Mouse (Mus musculus) liver, postnatal 0 days (tissue): ENCODE results near the gene Rtca.
A peak's percentile ranks its signal among the peaks of the same experiment; 100 is the strongest.

ENCODE experiments used
- CTCF ChIP-seq: sonication (generic); IDR thresholded peaks from 2 replicates; pipeline ENCODE4 v1.5.1; 2016; ENCODE audit warnings: antibody characterized with exemption, low read depth
- EP300 ChIP-seq: IDR thresholded peaks from 2 replicates; pipeline ENCODE4 v1.6.1; 2016; ENCODE audit warnings: antibody characterized with exemption, low read depth, mild to moderate bottlenecking

DNA sequence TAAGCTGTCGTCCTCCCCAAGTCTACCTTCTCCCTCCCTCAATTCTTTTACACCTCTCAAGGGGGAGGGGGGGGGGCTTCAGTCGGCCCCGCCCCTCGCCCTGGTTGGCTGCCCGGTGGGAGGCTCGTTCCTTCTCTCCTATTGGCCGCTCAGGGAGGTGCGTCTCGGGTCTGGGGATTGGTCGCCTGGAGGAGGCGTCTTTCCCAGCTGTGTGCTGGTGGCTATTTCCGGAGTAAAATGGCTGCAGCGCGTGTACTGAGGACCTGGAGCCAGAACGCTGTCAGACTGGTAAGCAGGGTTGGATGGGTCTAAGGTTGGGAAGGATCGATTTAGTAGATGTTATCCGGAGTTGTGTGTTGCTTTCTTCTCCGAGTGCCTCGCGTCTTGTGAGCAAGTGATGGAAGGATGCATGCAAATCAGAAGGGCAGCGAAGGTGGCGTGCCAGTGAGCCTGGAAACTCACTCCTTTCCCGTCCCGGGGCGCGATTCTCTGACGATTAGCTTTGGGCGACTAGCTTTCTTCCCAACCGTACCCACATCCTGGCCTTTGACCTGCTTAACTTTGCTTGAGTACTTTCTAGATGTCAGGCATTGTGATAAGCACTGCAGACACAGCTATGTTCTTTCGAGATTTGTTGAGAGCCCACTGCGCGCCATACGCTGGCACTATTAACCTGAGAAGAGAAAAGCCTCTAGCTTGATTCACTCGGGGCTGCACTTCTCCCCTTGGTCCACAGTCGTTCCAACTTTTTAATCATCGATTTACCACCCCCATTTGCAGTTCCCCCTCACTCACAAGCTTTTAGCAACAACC lies 5.1 kb upstream of the Rtca start, which contains the start of gene Dbt:
- TF ChIP-seq CTCF (no peak), EP300 (peak; percentile 78; the same call in 1 of the 2 replicates)
